Mouse (Mus musculus) lung, embryonic 14.5 days (tissue): ENCODE data around the gene Tap2. TPM values are rescaled to one million over a fixed set of nuclear protein-coding genes. Genes with fewer than 3 reads are reported as not detected.

Source experiments
- ATAC-seq: fragments of 200-750 bp; cut with Nextera tagmentation; 2 replicates; pipeline ENCODE4 v1.8.0; 2017; ENCODE audit warnings: mild to moderate bottlenecking, moderate TSS enrichment, moderate library complexity; ENCODE audit not compliant: insufficient read depth
- DNase-seq: peaks from one replicate; pipeline ENCODE4 v3.0.0-alpha.2; 2015
- H3K27ac ChIP-seq: fragments of 300-500 bp; sonication (generic); 2 replicates; pipeline ENCODE4 v1.5.1; 2014; ENCODE audit warnings: low read depth, mild to moderate bottlenecking, moderate library complexity
- H3K27me3 ChIP-seq: fragments of 300-500 bp; sonication (generic); 2 replicates; pipeline ENCODE4 v1.6.1; 2014; ENCODE audit warnings: low read length, control low read depth; ENCODE audit not compliant: insufficient read depth
- H3K36me3 ChIP-seq: fragments of 300-500 bp; sonication (generic); 2 replicates; pipeline ENCODE4 v1.6.1; 2014; ENCODE audit warnings: control low read depth; ENCODE audit not compliant: insufficient read depth
- H3K4me1 ChIP-seq: fragments of 300-500 bp; sonication (generic); 2 replicates; pipeline ENCODE4 v1.6.1; 2014; ENCODE audit warnings: antibody characterized with exemption, control low read depth; ENCODE audit not compliant: insufficient read depth
- H3K4me2 ChIP-seq: fragments of 300-500 bp; sonication (generic); 2 replicates; pipeline ENCODE4 v1.6.1; 2014; ENCODE audit warnings: mild to moderate bottlenecking
- H3K4me3 ChIP-seq: fragments of 300-500 bp; sonication (generic); 2 replicates; pipeline ENCODE4 v1.5.1; 2014; ENCODE audit warnings: low read depth, low read length
- H3K9ac ChIP-seq: fragments of 300-500 bp; sonication (generic); 2 replicates; pipeline ENCODE4 v1.6.1; 2014
- H3K9me3 ChIP-seq: fragments of 300-500 bp; sonication (generic); 2 replicates; pipeline ENCODE4 v1.6.1; 2016; ENCODE audit warnings: low read depth, low read length, control low read depth
- CTCF ChIP-seq: IDR thresholded peaks from 2 replicates; pipeline ENCODE4 v1.5.1; 2016; ENCODE audit warnings: antibody characterized with exemption, low read depth
- WGBS: fragments of 180-500 bp; shearing (Covaris S2); extraction: QIAGEN DNeasy Blood & Tissue Kit; methylation state at CpG from one replicate; pipeline ENCODE4 v1.1.7; 2014; 5-methylcytosine and 5-hydroxymethylcytosine counted together
- polyA plus RNA-seq: library from polyadenylated mRNA; unstranded; fragments of >200 nt; fragmentation: Nextera tagmentation; extraction: Ambion mirVana; gene quantifications from 2 replicates; pipeline ENCODE4 v1.2.1, GENCODE M21; 2014

The Tap2 gene
- polyA plus RNA-seq, 1 experiment from 2014 or later, result 3.7 TPM

DNA sequence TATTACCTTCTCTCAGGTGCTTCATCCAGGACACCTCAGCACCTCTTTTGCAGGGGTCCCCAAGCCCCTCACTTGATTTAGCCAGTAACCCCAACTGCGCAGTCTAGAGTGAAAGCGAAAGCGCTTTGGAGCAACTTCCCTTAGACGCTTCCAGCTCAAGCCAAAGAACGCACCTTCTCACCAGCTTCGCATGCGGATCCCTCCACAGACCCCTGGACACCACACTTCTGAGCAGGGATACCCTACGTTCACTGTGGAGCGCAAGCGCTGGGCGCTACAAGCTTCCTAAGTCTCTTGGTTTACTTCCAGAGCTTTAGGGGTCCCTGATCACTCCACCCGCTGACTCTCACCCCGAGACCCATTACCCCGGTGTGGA is 16.5 kb upstream of the Tap2 start:
- no peak; the same call in 1 of the 2 replicates for ATAC-seq

DNA sequence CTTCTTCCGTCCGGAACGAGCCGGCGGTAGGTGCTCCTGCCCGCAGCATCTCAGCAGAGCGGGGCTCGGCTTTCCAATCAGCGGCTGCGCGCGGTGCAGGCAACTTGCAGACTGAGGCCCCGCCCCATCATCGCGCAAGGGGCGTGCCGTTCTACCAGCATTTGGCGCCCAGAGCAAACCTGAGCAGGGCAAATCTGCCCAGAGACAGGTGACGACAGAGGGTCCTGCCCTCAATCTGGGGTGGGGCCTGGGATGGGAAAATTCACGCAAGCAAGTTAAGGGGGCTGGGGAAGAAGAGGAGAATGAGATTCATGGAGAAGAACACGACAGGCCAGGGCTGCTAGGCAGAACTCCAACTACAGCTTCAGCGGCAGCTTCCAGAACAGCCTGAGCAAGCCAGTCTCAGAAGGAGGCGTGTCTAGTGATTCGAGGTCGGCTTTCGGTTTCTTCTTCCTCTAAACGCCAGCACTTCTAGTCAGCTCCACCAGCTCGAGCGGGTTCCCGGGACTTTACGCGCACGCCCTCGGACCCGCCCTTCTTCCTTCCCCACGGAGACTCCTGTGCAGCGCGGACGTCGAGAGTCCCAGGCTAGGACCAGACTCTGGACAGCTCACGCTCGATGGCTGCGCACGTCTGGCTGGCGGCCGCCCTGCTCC is 15.9 kb upstream of the Tap2 start, which contains the start of the genes Tap1 and Psmb9:
Gene Tap1 (plus strand): TSS at position 293 of the 656 bp plus-strand sequence.
Gene Psmb9 (minus strand): TSS at position 504 of the 656 bp plus-strand sequence.
- no peak for TF ChIP-seq CTCF
- Histone ChIP-seq H3K4me3 (peak within 1 kb of the TSS; percentile 55), H3K9ac (peak within 1 kb of the TSS; percentile 65), H3K27ac (peak within 1 kb of the TSS; percentile 61; the same call in 1 of the 2 replicates), H3K9me3 (no peaks in the 10 kb centered on the region), H3K4me1 (0 out of 2 replicates have a peak, but pooled peaks cover 5% of the 10 kb centered on the region), H3K36me3 (no peaks in the 10 kb centered on the region), H3K27me3 (peaks cover 37% of the 10 kb centered on the region), H3K4me2 (peak within 1 kb of the TSS; percentile 92)
- DNase-seq, result peak; percentile 99
- WGBS, result under 1% methylated on average over 46 of the region's 46 CpGs
- peak; percentile 98 for ATAC-seq

More for the DNA sequence above, 16.5 kb upstream of the Tap2 start:
- H3K27me3 ChIP-seq, result peaks cover 32% of the 10 kb centered on the region
- WGBS, result 3% methylated on average over 14 of the region's 14 CpGs
- no peaks in the 10 kb centered on the region for H3K9me3 ChIP-seq
- H3K4me3 ChIP-seq, result peak overlapping the region; percentile 55
- DNase-seq, result peak; percentile 35
- peak overlapping the region; percentile 65 for H3K9ac ChIP-seq
- no peak for TF ChIP-seq CTCF
- no peaks in the 10 kb centered on the region for H3K36me3 ChIP-seq
- 0 out of 2 replicates have a peak, but pooled peaks cover 5% of the 10 kb centered on the region for H3K4me1 ChIP-seq
- no peak overlapping the region for H3K27ac ChIP-seq
- H3K4me2 ChIP-seq, result peak overlapping the region; percentile 92

GRCm38 (mm10) chr17:34188010-34188409 is 15.3 kb upstream of the Tap2 start:
- H3K27ac ChIP-seq, result peak overlapping the region; percentile 61; the same call in 1 of the 2 replicates
- H3K36me3 ChIP-seq, result no peaks in the 10 kb centered on the region

GRCm38 (mm10) chr17:34188986-34189385 is 14.3 kb upstream of the Tap2 start:
- ATAC-seq (no peak), DNase-seq (no peak)
- H3K4me2 ChIP-seq, result no peak overlapping the region
- no peak for TF ChIP-seq CTCF
- H3K27me3 ChIP-seq, result peaks cover 48% of the 10 kb centered on the region
- H3K9me3 ChIP-seq, result no peaks in the 10 kb centered on the region
- WGBS, result 53% methylated on average over 6 of the region's 6 CpGs
- 0 out of 2 replicates have a peak, but pooled peaks cover 5% of the 10 kb centered on the region for H3K4me1 ChIP-seq
- no peak overlapping the region for H3K4me3 ChIP-seq
- no peak overlapping the region for H3K27ac ChIP-seq
- H3K9ac ChIP-seq, result no peak overlapping the region
- H3K36me3 ChIP-seq, result no peaks in the 10 kb centered on the region

More at GRCm38 (mm10) chr17:34188010-34188409, 15.3 kb upstream of the Tap2 start:
- Histone ChIP-seq H3K9ac (peak overlapping the region; percentile 65), H3K9me3 (no peaks in the 10 kb centered on the region), H3K27me3 (peaks cover 39% of the 10 kb centered on the region), H3K4me3 (peak overlapping the region; percentile 55), H3K4me1 (0 out of 2 replicates have a peak, but pooled peaks cover 5% of the 10 kb centered on the region), H3K4me2 (peak overlapping the region; percentile 92)
- ATAC-seq (no peak), DNase-seq (peak; percentile 31)
- TF ChIP-seq CTCF, result no peak
- WGBS, result 3% methylated on average over 20 of the region's 20 CpGs

DNA sequence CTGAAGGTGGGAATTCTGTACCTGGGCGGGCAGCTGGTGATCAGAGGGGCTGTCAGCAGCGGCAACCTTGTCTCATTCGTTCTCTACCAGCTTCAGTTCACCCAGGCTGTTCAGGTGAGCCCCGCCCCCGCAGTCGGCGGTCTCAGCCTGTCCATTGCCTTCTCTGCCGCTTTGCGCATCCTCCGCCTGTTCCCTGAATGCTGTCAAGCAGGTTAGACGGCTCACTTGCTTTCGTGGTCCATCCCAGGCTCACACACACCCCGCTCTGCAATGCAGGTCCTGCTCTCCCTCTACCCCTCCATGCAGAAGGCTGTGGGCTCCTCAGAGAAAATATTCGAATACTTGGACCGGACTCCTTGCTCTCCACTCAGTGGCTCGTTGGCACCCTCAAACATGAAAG is 10.5 kb upstream of the Tap2 start:
- ATAC-seq, result no peak; the same call in 1 of the 2 replicates
- Histone ChIP-seq H3K9me3 (no peaks in the 10 kb centered on the region), H3K9ac (no peak overlapping the region), H3K4me2 (no peak overlapping the region), H3K36me3 (no peaks in the 10 kb centered on the region), H3K4me1 (0 out of 2 replicates have a peak, but pooled peaks cover 4% of the 10 kb centered on the region), H3K27me3 (peaks cover 63% of the 10 kb centered on the region), H3K4me3 (no peak overlapping the region), H3K27ac (no peak overlapping the region)
- 14% methylated on average over 16 of the region's 16 CpGs for WGBS
- no peak for TF ChIP-seq CTCF
- peak; percentile 23 for DNase-seq

DNA sequence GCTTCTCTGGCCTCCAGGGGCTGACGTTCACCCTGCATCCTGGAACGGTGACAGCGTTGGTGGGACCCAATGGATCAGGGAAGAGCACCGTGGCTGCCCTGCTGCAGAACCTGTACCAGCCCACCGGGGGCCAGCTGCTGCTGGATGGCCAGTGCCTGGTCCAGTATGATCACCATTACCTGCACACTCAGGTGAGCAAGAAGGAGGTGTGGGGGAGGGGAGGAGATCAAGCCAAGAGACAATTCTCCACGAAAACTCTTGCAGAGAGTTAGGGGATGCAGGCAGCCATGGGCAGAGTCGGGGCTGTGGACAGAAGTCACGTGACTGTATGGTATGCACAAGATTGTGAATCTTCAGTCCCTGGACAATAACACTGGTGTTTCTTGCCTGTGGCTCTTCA is 9.9 kb upstream of the Tap2 start:
- no peak overlapping the region for H3K9ac ChIP-seq
- DNase-seq (no peak), ATAC-seq (no peak)
- H3K27me3 ChIP-seq, result peaks cover 64% of the 10 kb centered on the region
- no peak overlapping the region for H3K4me3 ChIP-seq
- no peak for TF ChIP-seq CTCF
- H3K4me2 ChIP-seq, result no peak overlapping the region
- H3K27ac ChIP-seq, result no peak overlapping the region
- H3K9me3 ChIP-seq, result no peaks in the 10 kb centered on the region
- H3K4me1 ChIP-seq, result no peaks in the 10 kb centered on the region
- no peaks in the 10 kb centered on the region for H3K36me3 ChIP-seq
- 49% methylated on average over 8 of the region's 8 CpGs for WGBS

DNA sequence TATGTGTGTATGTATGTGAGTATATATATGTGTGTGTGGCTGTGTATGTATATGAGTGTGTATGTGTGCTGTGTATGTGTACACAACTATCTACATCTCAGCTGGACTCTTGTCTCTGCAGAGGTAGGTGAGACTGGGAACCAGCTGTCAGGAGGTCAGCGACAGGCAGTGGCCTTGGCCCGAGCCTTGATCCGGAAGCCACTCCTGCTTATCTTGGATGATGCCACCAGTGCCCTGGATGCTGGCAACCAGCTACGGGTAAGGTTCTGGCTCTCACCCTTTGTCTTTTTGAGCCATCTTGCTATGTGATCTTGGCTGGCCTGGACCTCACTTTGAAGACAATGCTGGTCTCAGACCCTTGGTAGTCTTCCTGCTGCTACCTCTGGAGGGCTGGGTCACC is 8.6 kb upstream of the Tap2 start:
- Histone ChIP-seq H3K36me3 (no peaks in the 10 kb centered on the region), H3K4me3 (no peak overlapping the region), H3K9ac (no peak overlapping the region), H3K4me1 (no peaks in the 10 kb centered on the region), H3K27me3 (peaks cover 73% of the 10 kb centered on the region), H3K9me3 (no peaks in the 10 kb centered on the region), H3K4me2 (no peak overlapping the region), H3K27ac (no peak overlapping the region)
- TF ChIP-seq CTCF, result no peak
- no peak for DNase-seq
- 77% methylated on average over 4 of the region's 4 CpGs for WGBS
- no peak for ATAC-seq
